Mouse (Mus musculus) intestine, postnatal 0 days (tissue): Measurements from ENCODE around the gene Cldn14. TPM values are rescaled to one million over a fixed set of nuclear protein-coding genes. Genes with fewer than 3 reads are reported as not detected.
"Not testable (repeated sequence)": the region's sequence is repeated elsewhere in the genome, so short reads cannot be mapped to it uniquely, and the experiment has no call there.

Experiments
- ATAC-seq: fragments of 200-750 bp; cut with Nextera tagmentation; 2 replicates; pipeline ENCODE4 v1.8.0; 2017; ENCODE audit warnings: mild to moderate bottlenecking, moderate TSS enrichment, moderate library complexity
- H3K27ac ChIP-seq: fragments of 300-500 bp; sonication (generic); 2 replicates; pipeline ENCODE4 v1.5.1; 2014; ENCODE audit warnings: mild to moderate bottlenecking, low read depth, low read length, moderate library complexity
- H3K27me3 ChIP-seq: fragments of 300-500 bp; sonication (generic); replicated peaks from 2 replicates; pipeline ENCODE4 v1.6.1; 2014; ENCODE audit warnings: low read length, mixed read lengths; ENCODE audit not compliant: control insufficient read depth, insufficient read depth
- H3K36me3 ChIP-seq: fragments of 300-500 bp; sonication (generic); 2 replicates; pipeline ENCODE4 v1.6.1; 2014; ENCODE audit warnings: mild to moderate bottlenecking, moderate library complexity; ENCODE audit not compliant: control insufficient read depth, insufficient read depth
- H3K4me1 ChIP-seq: fragments of 300-500 bp; sonication (generic); replicated peaks from 2 replicates; pipeline ENCODE4 v1.6.1; 2014; ENCODE audit warnings: antibody characterized with exemption, low read length, mixed read lengths; ENCODE audit not compliant: control insufficient read depth, insufficient read depth
- H3K4me2 ChIP-seq: fragments of 300-500 bp; sonication (generic); replicated peaks from 2 replicates; pipeline ENCODE4 v1.6.1; 2014; ENCODE audit warnings: low read depth, mild to moderate bottlenecking, moderate library complexity
- H3K4me3 ChIP-seq: fragments of 300-500 bp; sonication (generic); 2 replicates; pipeline ENCODE4 v1.5.1; 2014; ENCODE audit warnings: low read depth, low read length
- H3K9ac ChIP-seq: fragments of 300-500 bp; sonication (generic); 2 replicates; pipeline ENCODE4 v1.6.1; 2014; ENCODE audit warnings: mild to moderate bottlenecking, low read depth, low read length
- H3K9me3 ChIP-seq: fragments of 300-500 bp; sonication (generic); 2 replicates; pipeline ENCODE4 v1.6.1; 2016; ENCODE audit warnings: mixed run types; ENCODE audit not compliant: control insufficient read depth
- CTCF ChIP-seq: sonication (generic); IDR thresholded peaks from 2 replicates; pipeline ENCODE4 v1.5.1; 2016; ENCODE audit warnings: low read depth, mild to moderate bottlenecking, control low read depth, antibody characterized with exemption, moderate library complexity
- WGBS: fragments of 180-500 bp; shearing (Covaris S2); extraction: QIAGEN DNeasy Blood & Tissue Kit; methylation state at CpG from one replicate; pipeline ENCODE4 v1.1.7; 2014; 5-methylcytosine and 5-hydroxymethylcytosine counted together
- polyA plus RNA-seq: library from polyadenylated mRNA; unstranded; fragments of >200 nt; fragmentation: Nextera tagmentation; extraction: Ambion mirVana; gene quantifications from 2 replicates; pipeline ENCODE4 v1.2.1, GENCODE M21; 2015

The Cldn14 gene
- polyA plus RNA-seq, 1 experiment from 2014 or later: 2.3 TPM

- ATAC-seq: no peak
- Histone ChIP-seq H3K9me3 (no peaks in the 10 kb centered on the region), H3K9ac (0 out of 2 replicates have a peak overlapping the region, but pooled peaks have one; percentile 22), H3K4me1 (no peaks in the 10 kb centered on the region), H3K4me2 (peak overlapping the region; percentile 41), H3K4me3 (no peak overlapping the region), H3K36me3 (no peaks in the 10 kb centered on the region), H3K27ac (no peak overlapping the region), H3K27me3 (0 out of 2 replicates have a peak, but pooled peaks cover 3% of the 10 kb centered on the region)
- no peak for TF ChIP-seq CTCF
- 39% methylated on average over 28 of the region's 28 CpGs for WGBS
Observed at GRCm38 (mm10) chr16:94023352-94024280, 15.0 kb upstream of the Cldn14 start.

GRCm38 (mm10) chr16:94019725-94020124, 11.1 kb upstream of the Cldn14 start:
- H3K4me2 ChIP-seq, H3K9ac ChIP-seq, H3K36me3 ChIP-seq, ATAC-seq, H3K4me3 ChIP-seq, H3K4me1 ChIP-seq, H3K27ac ChIP-seq, H3K27me3 ChIP-seq, H3K9me3 ChIP-seq: not testable (repeated sequence)
- 67% methylated on average over 8 of the region's 8 CpGs for WGBS
- peak; percentile 48 for TF ChIP-seq CTCF

GRCm38 (mm10) chr16:94017953-94018352, 9.3 kb upstream of the Cldn14 start:
- Histone ChIP-seq H3K27me3 (no peaks in the 10 kb centered on the region), H3K27ac (no peak overlapping the region), H3K4me3 (no peak overlapping the region), H3K4me1 (no peaks in the 10 kb centered on the region), H3K36me3 (no peaks in the 10 kb centered on the region), H3K4me2 (no peak overlapping the region), H3K9ac (no peak overlapping the region), H3K9me3 (no peaks in the 10 kb centered on the region)
- ATAC-seq: no peak
- WGBS: 70% methylated on average over 4 of the region's 4 CpGs
- peak; percentile 41; the same call in 1 of the 2 replicates for TF ChIP-seq CTCF

- Histone ChIP-seq H3K9me3 (no peaks in the 10 kb centered on the region), H3K4me3 (no peak overlapping the region), H3K9ac (no peak overlapping the region), H3K36me3 (no peaks in the 10 kb centered on the region), H3K4me2 (no peak overlapping the region), H3K27ac (no peak overlapping the region), H3K4me1 (no peaks in the 10 kb centered on the region), H3K27me3 (no peaks in the 10 kb centered on the region)
- no peak for TF ChIP-seq CTCF
- 86% methylated on average over 5 of the region's 5 CpGs for WGBS
- ATAC-seq: no peak
Observed at GRCm38 (mm10) chr16:94014489-94015096, 6.0 kb upstream of the Cldn14 start.

GRCm38 (mm10) chr16:94013328-94014086, 4.9 kb upstream of the Cldn14 start:
- not testable (repeated sequence) for H3K9me3 ChIP-seq, H3K4me2 ChIP-seq, H3K27me3 ChIP-seq, H3K4me1 ChIP-seq, H3K9ac ChIP-seq, H3K4me3 ChIP-seq, H3K27ac ChIP-seq, H3K36me3 ChIP-seq
- ATAC-seq: peak; percentile 84
- 83% methylated on average over 8 of the region's 8 CpGs for WGBS

GRCm38 (mm10) chr16:94011224-94011623, 2.6 kb upstream of the Cldn14 start:
- no peak for TF ChIP-seq CTCF
- ATAC-seq: no peak
- WGBS: 29% methylated on average over 5 of the region's 5 CpGs
- Histone ChIP-seq H3K36me3 (no peaks in the 10 kb centered on the region), H3K9me3 (no peaks in the 10 kb centered on the region), H3K4me1 (no peaks in the 10 kb centered on the region), H3K27ac (no peak overlapping the region), H3K9ac (no peak overlapping the region), H3K4me3 (no peak overlapping the region), H3K4me2 (no peak overlapping the region), H3K27me3 (no peaks in the 10 kb centered on the region)
